ENCODE assay signal across 11 mouse cellular contexts in the genomic region with DNA sequence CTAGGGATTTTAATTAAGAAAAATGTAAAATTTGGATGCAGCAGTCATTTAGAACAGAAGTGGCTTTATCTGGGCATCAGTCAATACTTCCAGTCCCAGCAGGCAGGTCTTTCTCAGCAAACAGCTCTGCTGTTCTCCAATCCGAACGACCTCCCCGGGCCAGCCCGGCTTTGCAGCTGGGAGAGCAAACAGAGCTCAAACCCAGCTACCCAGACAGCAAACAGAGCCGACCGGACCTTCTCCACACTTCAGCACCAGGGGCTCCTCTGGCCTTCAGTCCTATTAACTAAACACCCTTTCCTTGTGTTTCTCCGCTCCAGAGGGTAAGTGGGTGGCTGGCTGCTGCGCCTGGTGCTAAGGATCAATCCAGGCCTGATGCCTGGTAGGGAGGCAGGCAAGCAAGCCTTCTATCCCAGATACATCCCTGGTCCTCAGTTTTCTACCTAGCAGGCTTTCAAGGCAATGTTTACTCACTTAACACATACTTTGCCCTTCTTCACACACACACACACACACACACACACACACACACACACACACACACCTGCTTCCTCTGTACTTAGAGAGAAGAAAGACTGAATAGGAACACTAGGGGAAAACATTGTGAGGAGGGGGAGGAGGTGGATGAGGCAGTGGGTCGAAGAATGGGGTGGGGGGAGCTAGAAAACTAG.
DNase-seq lines count a peak whose midpoint lies in the region; ATAC-seq and TF ChIP-seq lines count a peak whose summit lies in the region.
"Had no signal": no experiment of that assay in that cellular context is flagged by ENCODE, and none has a peak within 500 bp of the region (broad histone marks: within the 10 kb centered on the region; RNA-seq: fewer than 3 reads in every experiment).

No protein-coding gene starts in this region.

- DNase-seq in embryo, embryonic 10.5 days (ENCODE audit: low spot score), result peak; percentile 44
- DNase-seq in embryo, embryonic 11 days, result no peak
- DNase-seq in lung, embryonic 14.5 days, result peak; percentile 49
- DNase-seq in lung, postnatal 4 days, result no peak
- DNase-seq in limb, embryonic 11.5 days (ENCODE audit: low spot score), result no peak
- no peak for DNase-seq in left cerebral cortex, postnatal 36 days (ENCODE audit: low spot score in 2 of 2)
- no peak for DNase-seq in layer of hippocampus, postnatal 25 days (ENCODE audit: extremely low spot score in 1 of 2, low spot score in 1 of 2)
- DNase-seq: kidney, postnatal 36 days; thymus, postnatal 25 days had no signal

- H3K9me3 ChIP-seq in lung, embryonic 14.5 days (ENCODE audit: low read depth, low read length), result no peaks in the 10 kb centered on the region
- no peaks in the 10 kb centered on the region for H3K9me3 ChIP-seq in limb, embryonic 11.5 days (ENCODE audit: control insufficient read depth, low read length)
- no peaks in the 10 kb centered on the region for H3K9me3 ChIP-seq in neural tube, embryonic 15.5 days (replicated peaks)
- H3K9me3 ChIP-seq: embryonic facial prominence, embryonic 15.5 days had no signal

- H3K4me1 ChIP-seq in lung, embryonic 14.5 days (ENCODE audit: insufficient read depth), result peaks cover 25% of the 10 kb centered on the region
- peaks cover 33% of the 10 kb centered on the region for H3K4me1 ChIP-seq in limb, embryonic 11.5 days (ENCODE audit: control insufficient read depth, insufficient read depth, low read length)
- H3K4me1 ChIP-seq in neural tube, embryonic 15.5 days, result peaks cover 40% of the 10 kb centered on the region

- no peak overlapping the region for H3K4me3 ChIP-seq in lung, embryonic 14.5 days (ENCODE audit: low read depth, low read length)
- H3K4me3 ChIP-seq in limb, embryonic 11.5 days (ENCODE audit: low read depth, low read length), result no peak overlapping the region
- no peak overlapping the region for H3K4me3 ChIP-seq in neural tube, embryonic 15.5 days (replicated peaks)
- H3K4me3 ChIP-seq: embryonic facial prominence, embryonic 15.5 days had no signal

- no peaks in the 10 kb centered on the region for H3K36me3 ChIP-seq in lung, embryonic 14.5 days (ENCODE audit: insufficient read depth)
- H3K36me3 ChIP-seq in limb, embryonic 11.5 days (ENCODE audit: control insufficient read depth, insufficient read depth, low read length), result no peaks in the 10 kb centered on the region
- no peaks in the 10 kb centered on the region for H3K36me3 ChIP-seq in neural tube, embryonic 15.5 days
- H3K36me3 ChIP-seq: embryonic facial prominence, embryonic 15.5 days had no signal

- peak overlapping the region; percentile 71 for H3K27ac ChIP-seq in lung, embryonic 14.5 days (ENCODE audit: low read depth)
- H3K27ac ChIP-seq in limb, embryonic 11.5 days (replicated peaks; ENCODE audit: low read depth, low read length), result 0 out of 2 replicates have a peak overlapping the region, but pooled peaks have one; percentile 30
- H3K27ac ChIP-seq in neural tube, embryonic 15.5 days (replicated peaks), result peak overlapping the region; percentile 51; the same call in 1 of the 2 replicates
- H3K27ac ChIP-seq: embryonic facial prominence, embryonic 15.5 days had no signal

- H3K27me3 ChIP-seq in lung, embryonic 14.5 days (ENCODE audit: insufficient read depth, low read length), result no peaks in the 10 kb centered on the region
- no peaks in the 10 kb centered on the region for H3K27me3 ChIP-seq in limb, embryonic 11.5 days (ENCODE audit: control insufficient read depth, insufficient read depth, low read length)
- no peaks in the 10 kb centered on the region for H3K27me3 ChIP-seq in neural tube, embryonic 15.5 days (replicated peaks)
- H3K27me3 ChIP-seq: embryonic facial prominence, embryonic 15.5 days had no signal

- ATAC-seq in lung, embryonic 14.5 days (ENCODE audit: insufficient read depth), result peak; percentile 39; the same call in 1 of the 2 replicates
- no peak for ATAC-seq in limb, embryonic 11.5 days (ENCODE audit: insufficient number of reproducible peaks, low FRiP score, low TSS enrichment, low read depth)
- no peak for ATAC-seq in neural tube, embryonic 15.5 days (ENCODE audit: low FRiP score)

- intact Hi-C loops in left cerebral cortex, postnatal 36 days (cut with DNase I), result loop anchor here (1.0 kb wide), 1 partner anchor 14 kb away; no protein-coding TSS in a partner anchor

- WGBS in lung, embryonic 14.5 days, result 35% methylated on average over 9 of the region's 9 CpGs
- WGBS in limb, embryonic 11.5 days, result 45% methylated on average over 9 of the region's 9 CpGs
- WGBS in neural tube, embryonic 15.5 days, result 61% methylated on average over 9 of the region's 9 CpGs

- H3K9ac ChIP-seq in lung, embryonic 14.5 days, result no peak overlapping the region
- H3K9ac ChIP-seq in limb, embryonic 11.5 days (ENCODE audit: low read length), result 0 out of 2 replicates have a peak overlapping the region, but pooled peaks have one; percentile 13
- no peak overlapping the region for H3K9ac ChIP-seq in neural tube, embryonic 15.5 days (replicated peaks)
- H3K9ac ChIP-seq: embryonic facial prominence, embryonic 15.5 days had no signal

- peak overlapping the region; percentile 21; the same call in 1 of the 2 replicates for H3K4me2 ChIP-seq in lung, embryonic 14.5 days
- no peak overlapping the region for H3K4me2 ChIP-seq in limb, embryonic 11.5 days (ENCODE audit: low read depth, severe bottlenecking)
- no peak overlapping the region for H3K4me2 ChIP-seq in neural tube, embryonic 15.5 days
- H3K4me2 ChIP-seq: embryonic facial prominence, embryonic 15.5 days had no signal

- TF ChIP-seq CTCF in lung, embryonic 14.5 days (IDR thresholded peaks at IDR 0.05; ENCODE audit: low read depth), result no peak

Comparison
In these comparisons a context has a peak if more than half of its experiments do, and no peak if none do; other contexts are left out.
1. DNase-seq: peak in embryo, embryonic 10.5 days (single experiment) and lung, embryonic 14.5 days (single experiment); none in embryo, embryonic 11 days (single experiment), lung, postnatal 4 days (0 of 2), limb, embryonic 11.5 days (single experiment), left cerebral cortex, postnatal 36 days (0 of 2) and layer of hippocampus, postnatal 25 days (0 of 2).
2. Peak in every context shown above with its lines, with median percentiles within 50 percentile points of each other: H3K27ac ChIP-seq.